Mouse (Mus musculus): ENCODE results near the gene Gmfb.

The Gmfb gene

GRCm38 (mm10) chr14:46800684-46801345, 21.2 kb downstream of the Gmfb start:
- no peak for DNase-seq

- DNase-seq: no peak
These were observed 27.9 kb downstream of the Gmfb start for GRCm38 (mm10) chr14:46794157-46794556.

GRCm38 (mm10) chr14:46790723-46791122, 31.3 kb downstream of the Gmfb start:
- DNase-seq: no peak

GRCm38 (mm10) chr14:46790303-46790702, 31.7 kb downstream of the Gmfb start:
- no peak for DNase-seq

GRCm38 (mm10) chr14:46788505-46788901, 33.5 kb downstream of the Gmfb start:
- no peak for DNase-seq

GRCm38 (mm10) chr14:46787787-46788504, 34.1 kb downstream of the Gmfb start, which contains the start of gene Cnih1:
Cnih1 (minus strand) TSS chr14:46788411.
- DNase-seq: peak; percentile 95

- no peak for DNase-seq
These were observed 34.6 kb downstream of the Gmfb start for GRCm38 (mm10) chr14:46787454-46787786.

GRCm38 (mm10) chr14:46785247-46785646, 36.8 kb downstream of the Gmfb start:
- DNase-seq: no peak

GRCm38 (mm10) chr14:46783327-46783926, 38.6 kb downstream of the Gmfb start:
- no peak for DNase-seq

GRCm38 (mm10) chr14:46782187-46782828, 39.7 kb downstream of the Gmfb start:
- no peak for DNase-seq

GRCm38 (mm10) chr14:46781086-46781485, 41.0 kb downstream of the Gmfb start:
- no peak for DNase-seq

- no peak for DNase-seq
These were observed 42.8 kb downstream of the Gmfb start for GRCm38 (mm10) chr14:46779217-46779616.

- DNase-seq: no peak
These were observed 43.3 kb downstream of the Gmfb start for GRCm38 (mm10) chr14:46778756-46779155.

GRCm38 (mm10) chr14:46770036-46770435, 52.0 kb downstream of the Gmfb start:
- no peak for DNase-seq

GRCm38 (mm10) chr14:46767116-46767515, 54.9 kb downstream of the Gmfb start:
- no peak for DNase-seq

- DNase-seq: peak; percentile 16
These were observed 60.9 kb downstream of the Gmfb start for GRCm38 (mm10) chr14:46761186-46761585.

GRCm38 (mm10) chr14:46760355-46761029, 61.5 kb downstream of the Gmfb start, which contains the start of gene Cdkn3:
Cdkn3 (plus strand) TSS chr14:46760541.
- DNase-seq: peak; percentile 93

- no peak for DNase-seq
These were observed 62.1 kb downstream of the Gmfb start for GRCm38 (mm10) chr14:46759970-46760354.

Data from embryo, embryonic 11 days (tissue).